Mouse (Mus musculus): ENCODE data around the gene Dner. TPM values are rescaled to one million over a fixed set of nuclear protein-coding genes. Genes with fewer than 3 reads are reported as not detected.
"Not testable (repeated sequence)": the region's sequence is repeated elsewhere in the genome, so short reads cannot be mapped to it uniquely, and the experiment has no call there.

Gene Dner
- polyA plus RNA-seq, 1 experiment from 2014 or later: not detected

DNA sequence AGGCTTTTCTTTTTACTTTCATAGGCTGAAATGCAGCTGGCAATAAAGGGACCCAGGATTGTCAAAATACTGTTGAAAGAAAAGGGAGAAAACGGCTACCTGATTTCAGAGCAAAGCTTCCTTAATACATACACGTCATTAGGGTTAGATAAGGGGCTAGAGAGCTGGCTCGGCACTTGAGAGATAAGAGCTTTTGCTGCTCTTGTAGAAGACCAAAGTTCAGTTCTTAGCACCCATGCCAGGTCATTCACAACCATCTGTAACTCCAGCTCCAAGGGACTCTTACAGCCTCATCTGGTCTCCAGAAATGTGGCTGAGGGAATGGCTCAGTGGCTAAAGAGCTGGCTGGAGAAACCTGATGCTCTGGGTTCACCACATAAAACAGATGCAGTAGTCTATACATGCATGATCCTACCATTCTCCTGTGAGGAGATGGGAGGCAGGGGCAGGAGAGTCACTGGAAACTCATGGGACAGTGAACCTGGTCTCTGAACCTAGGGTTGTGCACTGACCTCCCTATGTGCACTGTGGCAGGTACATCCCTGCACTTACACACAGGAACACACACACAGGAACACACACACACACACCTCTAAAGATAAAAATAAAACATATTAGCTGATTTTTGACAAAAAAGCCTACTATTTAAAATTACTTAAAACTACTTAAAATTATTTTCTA lies 348.1 kb downstream of the Dner start:
- DNase-seq (ENCODE audit: low read depth, low spot score): no peak
- peaks cover 4% of the 10 kb centered on the region for H3K27me3 ChIP-seq
- CTCF ChIA-PET: interaction anchor here (1.4 kb wide), 1 partner anchor 8 kb away, joined by 3 read pairs; no protein-coding TSS in a partner anchor
- ATAC-seq: no peak
- TF ChIP-seq CTCF (IDR thresholded peaks at IDR 0.05): no peak
- in situ Hi-C loops (cut with MboI; ENCODE audit: low pct_unique_long_range_greater_than_20kb): no loop called here
- POLR2A ChIA-PET: interaction anchor here (0.6 kb wide), 1 partner anchor 87 kb away, joined by 4 read pairs; no protein-coding TSS in a partner anchor

GRCm38 (mm10) chr1:84332797-84333196 lies 363.2 kb downstream of the Dner start:
- in situ Hi-C loops (cut with MboI; ENCODE audit: low pct_unique_long_range_greater_than_20kb); POLR2A ChIA-PET; ATAC-seq; CTCF ChIA-PET; DNase-seq (ENCODE audit: low read depth, low spot score): not testable (repeated sequence)
- H3K27me3 ChIP-seq: peaks cover 12% of the 10 kb centered on the region

GRCm38 (mm10) chr1:84331861-84332260 lies 364.2 kb downstream of the Dner start:
- POLR2A ChIA-PET; DNase-seq (ENCODE audit: low read depth, low spot score); in situ Hi-C loops (cut with MboI; ENCODE audit: low pct_unique_long_range_greater_than_20kb); CTCF ChIA-PET; ATAC-seq: not testable (repeated sequence)
- H3K27me3 ChIP-seq: peaks cover 12% of the 10 kb centered on the region

- CTCF ChIA-PET: no interaction called here
- in situ Hi-C loops (cut with MboI; ENCODE audit: low pct_unique_long_range_greater_than_20kb): no loop called here
- no peak for TF ChIP-seq CTCF (IDR thresholded peaks at IDR 0.05)
- POLR2A ChIA-PET: no interaction called here
- peaks cover 4% of the 10 kb centered on the region for H3K27me3 ChIP-seq
- ATAC-seq (no peak), DNase-seq (ENCODE audit: low read depth, low spot score) (no peak)
These were observed 370.7 kb downstream of the Dner start for GRCm38 (mm10) chr1:84325309-84325708.

DNA sequence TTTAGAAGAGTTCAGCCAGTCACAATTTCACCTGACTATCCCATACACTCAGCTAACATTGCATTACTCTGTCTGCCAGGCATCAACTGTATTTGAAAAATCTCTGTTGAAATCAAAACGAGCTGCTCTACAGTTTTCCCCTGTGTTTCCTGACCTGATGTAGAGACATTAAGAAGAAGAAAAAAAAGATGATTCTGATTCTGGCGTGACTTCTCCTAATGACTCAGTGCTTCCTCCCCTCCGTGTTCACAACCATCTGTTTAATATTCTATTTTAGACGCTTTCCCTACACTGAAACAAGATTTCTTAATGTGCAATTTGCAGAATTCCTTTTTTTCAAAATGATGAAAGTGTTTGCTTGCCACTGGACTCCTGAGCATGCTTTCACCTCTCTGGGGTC lies 374.7 kb downstream of the Dner start:
- POLR2A ChIA-PET: no interaction called here
- ATAC-seq (no peak), DNase-seq (ENCODE audit: low read depth, low spot score) (no peak)
- in situ Hi-C loops (cut with MboI; ENCODE audit: low pct_unique_long_range_greater_than_20kb): no loop called here
- no peak for TF ChIP-seq CTCF (IDR thresholded peaks at IDR 0.05)
- H3K27me3 ChIP-seq: peaks cover 12% of the 10 kb centered on the region
- CTCF ChIA-PET: no interaction called here

Other genes starting within 250 kb of the Dner start
- 4.1 TPM for gene Fbxo36, start 143.6 kb upstream of the Dner start, polyA plus RNA-seq (2021)
- 159 TPM for gene Trip12, start 144.3 kb upstream of the Dner start, polyA plus RNA-seq (2021)
- gene Slc16a14, start 238.9 kb upstream of the Dner start, polyA plus RNA-seq (2021): not detected

All from Patski (cell line).